Mouse (Mus musculus) 416B (cell line): Measurements from ENCODE around the gene Wfdc1.
A peak's percentile ranks its signal among the peaks of the same experiment; 100 is the strongest.

Experiments
- DNase-seq: peaks from one replicate; pipeline ENCODE4 v3.0.0; 2011; ENCODE audit warnings: low read depth

The Wfdc1 gene

GRCm38 (mm10) chr8:119666219-119666951 lies at the start of gene Wfdc1:
Gene Wfdc1, plus strand, starts transcription at chr8:119666365.
- DNase-seq = no peak

GRCm38 (mm10) chr8:119616811-119617210 lies 49.4 kb upstream of the Wfdc1 start:
- no peak for DNase-seq

- DNase-seq = no peak
These were observed 48.6 kb upstream of the Wfdc1 start for GRCm38 (mm10) chr8:119617586-119617985.

GRCm38 (mm10) chr8:119618887-119619286 lies 47.3 kb upstream of the Wfdc1 start:
- no peak for DNase-seq

- DNase-seq = no peak
These were observed 45.9 kb upstream of the Wfdc1 start for GRCm38 (mm10) chr8:119620116-119620840.

GRCm38 (mm10) chr8:119620848-119621465 lies 45.2 kb upstream of the Wfdc1 start:
- DNase-seq = no peak

- DNase-seq = no peak
These were observed 43.6 kb upstream of the Wfdc1 start for GRCm38 (mm10) chr8:119622555-119622954.

- no peak for DNase-seq
These were observed 43.1 kb upstream of the Wfdc1 start for GRCm38 (mm10) chr8:119623061-119623460.

GRCm38 (mm10) chr8:119623744-119624143 lies 42.4 kb upstream of the Wfdc1 start:
- no peak for DNase-seq

GRCm38 (mm10) chr8:119624916-119625315 lies 41.2 kb upstream of the Wfdc1 start:
- DNase-seq = no peak

- DNase-seq = no peak
These were observed 40.4 kb upstream of the Wfdc1 start for GRCm38 (mm10) chr8:119625788-119626187.

- DNase-seq = peak; percentile 16
These were observed 39.0 kb upstream of the Wfdc1 start for GRCm38 (mm10) chr8:119627199-119627598.

- no peak for DNase-seq
These were observed 38.4 kb upstream of the Wfdc1 start for GRCm38 (mm10) chr8:119627613-119628359.

- no peak for DNase-seq
These were observed 35.3 kb upstream of the Wfdc1 start for GRCm38 (mm10) chr8:119630841-119631240.

GRCm38 (mm10) chr8:119632246-119632645 lies 33.9 kb upstream of the Wfdc1 start:
- DNase-seq = no peak

GRCm38 (mm10) chr8:119632909-119633308 lies 33.3 kb upstream of the Wfdc1 start:
- no peak for DNase-seq

GRCm38 (mm10) chr8:119634616-119635336 lies 31.4 kb upstream of the Wfdc1 start:
- no peak for DNase-seq

GRCm38 (mm10) chr8:119635378-119635777 lies 30.8 kb upstream of the Wfdc1 start, which contains the start of gene Kcng4:
Gene Kcng4, minus strand, starts transcription at chr8:119635680.
- no peak for DNase-seq

- DNase-seq = no peak
These were observed 30.2 kb upstream of the Wfdc1 start for GRCm38 (mm10) chr8:119635958-119636357.

GRCm38 (mm10) chr8:119636766-119637165 lies 29.4 kb upstream of the Wfdc1 start:
- no peak for DNase-seq

- no peak for DNase-seq
These were observed 28.8 kb upstream of the Wfdc1 start for GRCm38 (mm10) chr8:119637381-119637780.

GRCm38 (mm10) chr8:119638261-119638660 lies 27.9 kb upstream of the Wfdc1 start:
- no peak for DNase-seq
